In genomic region chr13:40287266-40288002, GRCm38 (mm10) we compare ENCODE assay signal across 8 mouse cellular contexts.
DNase-seq lines count a peak whose midpoint lies in the region; ATAC-seq and TF ChIP-seq lines count a peak whose summit lies in the region.
"Had no signal": no experiment of that assay in that cellular context is flagged by ENCODE, and none has a peak within 500 bp of the region (broad histone marks: within the 10 kb centered on the region; RNA-seq: fewer than 3 reads in every experiment).

No protein-coding gene starts in this region.

- no peak; the same call in 1 of the 2 replicates for ATAC-seq in forebrain, embryonic 12.5 days (ENCODE audit: low FRiP score)
- ATAC-seq in liver, postnatal 0 days = no peak

- no peak overlapping the region for H3K9ac ChIP-seq in forebrain, embryonic 12.5 days
- no peak overlapping the region for H3K9ac ChIP-seq in liver, postnatal 0 days (replicated peaks)

- H3K36me3 ChIP-seq in testis, adult 2 months (ENCODE audit: control insufficient read depth, insufficient read depth, low read length) = no peaks in the 10 kb centered on the region
- no peaks in the 10 kb centered on the region for H3K36me3 ChIP-seq in forebrain, embryonic 12.5 days (replicated peaks)
- H3K36me3 ChIP-seq in limb, embryonic 10.5 days = no peaks in the 10 kb centered on the region
- no peaks in the 10 kb centered on the region for H3K36me3 ChIP-seq in liver, postnatal 0 days (replicated peaks; ENCODE audit: insufficient read depth, low read length)

- H3K27ac ChIP-seq in testis, adult 2 months (ENCODE audit: control insufficient read depth, insufficient read depth, low read depth, low read length) = no peak overlapping the region
- H3K27ac ChIP-seq in forebrain, embryonic 12.5 days = no peak overlapping the region
- H3K27ac ChIP-seq in limb, embryonic 10.5 days = 0 out of 2 replicates have a peak overlapping the region, but pooled peaks have one; percentile 34
- no peak overlapping the region for H3K27ac ChIP-seq in liver, postnatal 0 days (ENCODE audit: low read depth)

- TF ChIP-seq CTCF in testis, adult 2 months (IDR thresholded peaks at IDR 0.05; ENCODE audit: control insufficient read depth, insufficient read depth, insufficient replicate concordance, low read depth, low read length) = no peak
- TF ChIP-seq CTCF in liver, postnatal 0 days (IDR thresholded peaks at IDR 0.05; ENCODE audit: low read depth) = no peak

- peaks cover 3% of the 10 kb centered on the region for H3K27me3 ChIP-seq in testis, adult 2 months (ENCODE audit: control insufficient read depth, insufficient read depth, low read length)
- H3K27me3 ChIP-seq in forebrain, embryonic 12.5 days = 0 out of 2 replicates have a peak, but pooled peaks cover 2% of the 10 kb centered on the region
- 0 out of 2 replicates have a peak, but pooled peaks cover 9% of the 10 kb centered on the region for H3K27me3 ChIP-seq in limb, embryonic 10.5 days (ENCODE audit: low read depth, poor library complexity, severe bottlenecking)
- no peaks in the 10 kb centered on the region for H3K27me3 ChIP-seq in liver, postnatal 0 days (ENCODE audit: insufficient read depth, low read length)

- peaks cover 5% of the 10 kb centered on the region for H3K4me1 ChIP-seq in testis, adult 2 months (ENCODE audit: control insufficient read depth, insufficient read depth, low read length)
- H3K4me1 ChIP-seq in forebrain, embryonic 12.5 days = peaks cover 6% of the 10 kb centered on the region; the same call in 1 of the 2 replicates
- H3K4me1 ChIP-seq in limb, embryonic 10.5 days = peaks cover 32% of the 10 kb centered on the region
- H3K4me1 ChIP-seq in liver, postnatal 0 days (ENCODE audit: insufficient read depth) = no peaks in the 10 kb centered on the region

- peak overlapping the region; percentile 5; the same call in 1 of the 2 replicates for H3K4me3 ChIP-seq in testis, adult 2 months (ENCODE audit: control insufficient read depth, low read depth, low read length)
- no peak overlapping the region for H3K4me3 ChIP-seq in forebrain, embryonic 12.5 days (replicated peaks)
- peak overlapping the region; percentile 31 for H3K4me3 ChIP-seq in limb, embryonic 10.5 days
- H3K4me3 ChIP-seq in liver, postnatal 0 days (ENCODE audit: low read depth, low read length) = no peak overlapping the region

- no peak for TF ChIP-seq EP300 in liver, postnatal 0 days (IDR thresholded peaks at IDR 0.05; ENCODE audit: low read depth)

- 36% methylated on average over 21 of the region's 21 CpGs for WGBS in forebrain, embryonic 12.5 days
- WGBS in limb, embryonic 10.5 days = 31% methylated on average over 21 of the region's 21 CpGs
- WGBS in liver, postnatal 0 days (ENCODE audit: insufficient replicate concordance) = 81% methylated on average over 21 of the region's 21 CpGs

- no peaks in the 10 kb centered on the region for H3K9me3 ChIP-seq in forebrain, embryonic 12.5 days
- no peaks in the 10 kb centered on the region for H3K9me3 ChIP-seq in limb, embryonic 10.5 days (replicated peaks)
- no peaks in the 10 kb centered on the region for H3K9me3 ChIP-seq in liver, postnatal 0 days (ENCODE audit: low read length)

- no peak for TF ChIP-seq POLR2A in testis, adult 2 months (IDR thresholded peaks at IDR 0.05; ENCODE audit: control insufficient read depth, low read depth, low read length)

- peak overlapping the region; percentile 25 for H3K4me2 ChIP-seq in forebrain, embryonic 12.5 days
- H3K4me2 ChIP-seq in liver, postnatal 0 days (ENCODE audit: low read depth, low read length) = no peak overlapping the region

- no peak for DNase-seq in testis, postnatal 10 days (ENCODE audit: low spot score)
- DNase-seq in limb, embryonic 10.5 days (ENCODE audit: low spot score) = peak; percentile 57
- DNase-seq in urinary bladder, postnatal 10 days (ENCODE audit: low spot score) = no peak
- DNase-seq in thymus, adult 18-20 months = no peak
- DNase-seq in liver, postnatal 0 days = no peak
- DNase-seq: heart, postnatal 4 days had no signal

Comparison
In these comparisons a context has a peak if more than half of its experiments do, and no peak if none do; other contexts are left out.
1. H3K4me3 ChIP-seq: peak in testis, adult 2 months (single experiment) and limb, embryonic 10.5 days (single experiment); none in forebrain, embryonic 12.5 days (single experiment) and liver, postnatal 0 days (single experiment).